14 mouse cellular contexts compared by ENCODE assay signal in the genomic region with DNA sequence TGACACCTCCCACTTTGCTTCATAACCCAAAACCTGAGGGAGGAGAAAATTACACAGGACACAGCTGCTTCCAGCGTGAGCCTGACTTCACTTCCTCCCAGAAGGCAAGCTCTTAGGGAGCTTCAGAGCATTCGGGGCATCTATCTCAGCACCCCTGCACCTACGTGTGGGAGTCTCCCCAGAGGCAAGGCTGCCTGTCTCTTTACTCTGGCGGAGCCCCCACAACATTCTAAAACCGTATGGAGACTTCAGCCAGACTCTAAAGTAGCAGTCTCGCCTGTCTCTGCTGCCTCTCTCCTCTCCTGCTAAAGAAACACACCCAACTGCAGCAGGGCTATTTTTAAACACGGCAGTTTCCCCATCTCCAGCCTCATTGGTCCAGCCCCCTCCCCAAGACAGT. TPM values are rescaled to one million over a fixed set of nuclear protein-coding genes. Genes with fewer than 3 reads are reported as not detected.
A peak's percentile ranks its signal among the peaks of the same experiment; 100 is the strongest.
DNase-seq lines count a peak whose midpoint lies in the region; ATAC-seq and TF ChIP-seq lines count a peak whose summit lies in the region.
"Had no signal": no experiment of that assay in that cellular context is flagged by ENCODE, and none has a peak within 500 bp of the region (broad histone marks: within the 10 kb centered on the region; RNA-seq: fewer than 3 reads in every experiment).

No protein-coding gene starts in this region.

- H3K36me3 ChIP-seq in heart, embryonic 14.5 days (ENCODE audit: control insufficient read depth, insufficient read depth, low read length), result peaks cover 4% of the 10 kb centered on the region; the same call in 1 of the 2 replicates
- H3K36me3 ChIP-seq: liver, embryonic 13.5 days had no signal

- H3K4me2 ChIP-seq in heart, embryonic 14.5 days (ENCODE audit: low read length), result peak overlapping the region; percentile 51
- H3K4me2 ChIP-seq: liver, embryonic 13.5 days had no signal

- intact Hi-C loops in left cerebral cortex, postnatal 25 days (cut with DNase I), result loop anchor here (5.0 kb wide), 2 partner anchors 36 to 66 kb away; partner anchors contain the start of gene Ndufs5
- intact Hi-C loops in left cerebral cortex, postnatal 10 days (cut with DNase I), result no loop called here

- peak overlapping the region; percentile 45 for H3K9ac ChIP-seq in heart, embryonic 14.5 days (ENCODE audit: low read length)
- H3K9ac ChIP-seq: liver, embryonic 13.5 days had no signal

- no peak for DNase-seq in heart, adult 18-20 months
- peak; percentile 55 to 87 for DNase-seq in left cerebral cortex, postnatal 25 days (ENCODE audit: low spot score in 2 of 2)
- no peak for DNase-seq in left cerebral cortex, postnatal 10 days (ENCODE audit: extremely low spot score in 1 of 2, low spot score in 2 of 2)
- no peak for DNase-seq in lung, postnatal 14 days
- no peak for DNase-seq in kidney, adult 8-10 months
- DNase-seq: cerebellum, postnatal 25 days; gastrocnemius, postnatal 36 days; kidney, adult 2 months; liver, embryonic 13.5 days; lung, postnatal 4 days; retina, postnatal 1 day had no signal

- TF ChIP-seq POLR2A in olfactory bulb, adult 2 months (IDR thresholded peaks at IDR 0.05; ENCODE audit: insufficient read depth, low read depth, low read length), result no peak

- 14% methylated on average over 7 of the region's 7 CpGs for WGBS in heart, embryonic 14.5 days
- WGBS in olfactory bulb, adult 2 months, result 13% methylated on average over 7 of the region's 7 CpGs

- peaks cover 13 to 39% of the 10 kb centered on the region in 2 experiments for H3K4me1 ChIP-seq in heart, embryonic 14.5 days (ENCODE audit: control insufficient read depth in 2 of 2, insufficient read depth in 2 of 2, low read length in 2 of 2)
- peaks cover 54% of the 10 kb centered on the region for H3K4me1 ChIP-seq in olfactory bulb, adult 2 months (ENCODE audit: control insufficient read depth, insufficient read depth, low read length)
- H3K4me1 ChIP-seq: liver, embryonic 13.5 days had no signal

- peak overlapping the region in 1 of 2 experiments; percentile 7; a peak in 2 of 4 replicates for H3K4me3 ChIP-seq in heart, embryonic 14.5 days (ENCODE audit: control insufficient read depth in 1 of 2, insufficient read depth in 1 of 2, low read depth in 1 of 2, low read length in 2 of 2)
- no peak overlapping the region; the same call in 1 of the 2 replicates for H3K4me3 ChIP-seq in olfactory bulb, adult 2 months (ENCODE audit: insufficient read depth, low read depth, low read length)
- H3K4me3 ChIP-seq: liver, embryonic 13.5 days had no signal

- peak overlapping the region; percentile 51 to 81 for H3K27ac ChIP-seq in heart, embryonic 14.5 days (replicated peaks in 1 of 2; ENCODE audit: control insufficient read depth in 1 of 2, insufficient read depth in 1 of 2, low read depth in 2 of 2, low read length in 2 of 2)
- peak overlapping the region; percentile 97 for H3K27ac ChIP-seq in olfactory bulb, adult 2 months (ENCODE audit: insufficient read depth, low read depth, low read length)
- H3K27ac ChIP-seq: liver, embryonic 13.5 days had no signal

- H3K9me3 ChIP-seq in heart, embryonic 14.5 days (ENCODE audit: control insufficient read depth, low read length), result no peaks in the 10 kb centered on the region
- H3K9me3 ChIP-seq: liver, embryonic 13.5 days had no signal

- no peak for TF ChIP-seq CTCF in olfactory bulb, adult 2 months (IDR thresholded peaks at IDR 0.05; ENCODE audit: insufficient read depth, low read depth, low read length)

- no peaks in the 10 kb centered on the region for H3K27me3 ChIP-seq in heart, embryonic 14.5 days (ENCODE audit: control insufficient read depth, insufficient read depth, low read length)

- ATAC-seq in heart, embryonic 14.5 days (ENCODE audit: insufficient number of reproducible peaks, insufficient read depth, low FRiP score, low read depth), result no peak
- ATAC-seq in granulocyte monocyte progenitor cell, adult 5-6 weeks (replicated peaks; ENCODE audit: poor library complexity, severe bottlenecking), result peak; percentile 66

RNA-seq across cellular contexts. Expression of gene Macf1, which starts 3.2 kb away (rescaled TPM):
- 98.0 and 107 TPM in 2 replicates for polyA plus RNA-seq in heart, embryonic 14.5 days (2014; fragmentation: Nextera tagmentation; extraction: Ambion mirVana)
- 100 to 1,000 TPM; 224 to 229 TPM for total RNA-seq in heart, adult 18-20 months (2021)
- 100 to 1,000 TPM; 202 to 222 TPM for total RNA-seq in left cerebral cortex, postnatal 25 days (2021)
- total RNA-seq in left cerebral cortex, postnatal 10 days (2021), result 100 to 1,000 TPM; 243 to 256 TPM
- total RNA-seq in granulocyte monocyte progenitor cell, adult 5-6 weeks (2014; fragmentation: Nextera tagmentation), result 127 and 129 TPM in 2 replicates
- total RNA-seq in granulocyte monocyte progenitor cell, adult 5-6 weeks (2017), result 162 and 174 TPM in 2 replicates
- polyA plus RNA-seq in olfactory bulb, adult 2 months (2012; ENCODE audit: insufficient read depth, insufficient read length, low replicate concordance, missing spikeins), result 258 and 508 TPM in 2 replicates

RNA-seq across cellular contexts. Expression of gene Ndufs5, which starts 37.0 kb away (rescaled TPM):
- polyA plus RNA-seq in heart, embryonic 14.5 days (2014; fragmentation: Nextera tagmentation; extraction: Ambion mirVana), result 602 and 648 TPM in 2 replicates
- 100 to 1,000 TPM; 457 to 469 TPM for total RNA-seq in heart, adult 18-20 months (2021)
- 100 to 1,000 TPM; 184 to 187 TPM for total RNA-seq in left cerebral cortex, postnatal 25 days (2021)
- total RNA-seq in left cerebral cortex, postnatal 10 days (2021), result 100 to 1,000 TPM; 174 to 179 TPM
- 173 and 190 TPM in 2 replicates for total RNA-seq in granulocyte monocyte progenitor cell, adult 5-6 weeks (2014; fragmentation: Nextera tagmentation)
- 168 and 215 TPM in 2 replicates for total RNA-seq in granulocyte monocyte progenitor cell, adult 5-6 weeks (2017)
- not detected in 2 replicates for polyA plus RNA-seq in olfactory bulb, adult 2 months (2012; ENCODE audit: insufficient read depth, insufficient read length, low replicate concordance, missing spikeins)

Comparison
In these comparisons a context has a peak if more than half of its experiments do, and no peak if none do; other contexts are left out.
1. DNase-seq: peak in left cerebral cortex, postnatal 25 days (2 of 2); none in heart, adult 18-20 months (0 of 2), left cerebral cortex, postnatal 10 days (0 of 2), lung, postnatal 14 days (single experiment) and kidney, adult 8-10 months (0 of 2).